Mouse (Mus musculus) heart, embryonic 12.5 days (tissue): ENCODE measurements at regions not wholly inside any gene's neighbourhood (a gene's known extent, or its start where the extent isn't known, plus 50 kb on each side); places are given as distances from the start of the nearest gene placed in this dataset.

Source experiments
- ATAC-seq: fragments of 200-750 bp; cut with Nextera tagmentation; 2 replicates; pipeline ENCODE4 v1.8.0; 2017; ENCODE audit warnings: moderate TSS enrichment, moderate library complexity; ENCODE audit not compliant: insufficient number of reproducible peaks, low FRiP score
- H3K27ac ChIP-seq: fragments of 300-500 bp; sonication (generic); 2 replicates; pipeline ENCODE4 v1.5.1; 2016; ENCODE audit warnings: mild to moderate bottlenecking, moderate library complexity; ENCODE audit not compliant: poor library complexity, severe bottlenecking
- H3K27me3 ChIP-seq: fragments of 300-500 bp; sonication (generic); replicated peaks from 2 replicates; pipeline ENCODE4 v1.6.1; 2016; ENCODE audit warnings: mild to moderate bottlenecking, moderate library complexity
- H3K36me3 ChIP-seq: fragments of 300-500 bp; sonication (generic); 2 replicates; pipeline ENCODE4 v1.6.1; 2016; ENCODE audit warnings: mild to moderate bottlenecking, moderate library complexity
- H3K4me1 ChIP-seq: fragments of 300-500 bp; sonication (generic); replicated peaks from 2 replicates; pipeline ENCODE4 v1.6.1; 2016; ENCODE audit warnings: mild to moderate bottlenecking
- H3K4me2 ChIP-seq: fragments of 300-500 bp; sonication (generic); 2 replicates; pipeline ENCODE4 v1.6.1; 2016; ENCODE audit warnings: mild to moderate bottlenecking, moderate library complexity
- H3K4me3 ChIP-seq: fragments of 300-500 bp; sonication (generic); 2 replicates; pipeline ENCODE4 v1.5.1; 2016; ENCODE audit warnings: mild to moderate bottlenecking
- H3K9ac ChIP-seq: fragments of 300-500 bp; sonication (generic); 2 replicates; pipeline ENCODE4 v1.6.1; 2016; ENCODE audit warnings: mild to moderate bottlenecking, moderate library complexity
- H3K9me3 ChIP-seq: fragments of 300-500 bp; sonication (generic); replicated peaks from 2 replicates; pipeline ENCODE4 v1.6.1; 2016; ENCODE audit warnings: mild to moderate bottlenecking, moderate library complexity
- WGBS: fragments of 180-500 bp; shearing (Covaris S2); methylation state at CpG from one replicate; pipeline ENCODE4 v1.1.7; 2016; 5-methylcytosine and 5-hydroxymethylcytosine counted together

GRCm38 (mm10) chr15:70644447-70645202 is 3189.7 kb upstream of the Gm6569 start:
- H3K36me3 ChIP-seq: no peaks in the 10 kb centered on the region
- ATAC-seq: no peak
- no peak overlapping the region for H3K9ac ChIP-seq
- no peak overlapping the region for H3K4me2 ChIP-seq
- H3K4me3 ChIP-seq: no peak overlapping the region
- no peak overlapping the region for H3K27ac ChIP-seq
- no peaks in the 10 kb centered on the region for H3K27me3 ChIP-seq
- H3K9me3 ChIP-seq: no peaks in the 10 kb centered on the region
- no peaks in the 10 kb centered on the region for H3K4me1 ChIP-seq

- H3K36me3 ChIP-seq: no peaks in the 10 kb centered on the region
- no peak overlapping the region for H3K9ac ChIP-seq
- no peak overlapping the region for H3K4me2 ChIP-seq
- no peaks in the 10 kb centered on the region for H3K9me3 ChIP-seq
- H3K4me1 ChIP-seq: no peaks in the 10 kb centered on the region
- H3K27me3 ChIP-seq: no peaks in the 10 kb centered on the region
- 78% methylated on average over 1 of the region's 1 CpGs for WGBS
- ATAC-seq: no peak
- no peak overlapping the region for H3K4me3 ChIP-seq
- no peak overlapping the region for H3K27ac ChIP-seq
Measured at GRCm38 (mm10) chr15:70675549-70675948, 3158.8 kb upstream of the Gm6569 start.

GRCm38 (mm10) chr15:70704547-70704946 is 3129.8 kb upstream of the Gm6569 start:
- Histone ChIP-seq H3K36me3 (no peaks in the 10 kb centered on the region), H3K27ac (no peak overlapping the region), H3K4me3 (no peak overlapping the region), H3K9ac (no peak overlapping the region), H3K4me2 (no peak overlapping the region), H3K9me3 (no peaks in the 10 kb centered on the region), H3K27me3 (no peaks in the 10 kb centered on the region), H3K4me1 (no peaks in the 10 kb centered on the region)
- WGBS: 78% methylated on average over 2 of the region's 2 CpGs
- no peak for ATAC-seq

GRCm38 (mm10) chr15:70713736-70714135 is 3120.6 kb upstream of the Gm6569 start:
- H3K4me2 ChIP-seq: no peak overlapping the region
- no peak for ATAC-seq
- no peaks in the 10 kb centered on the region for H3K9me3 ChIP-seq
- H3K27ac ChIP-seq: no peak overlapping the region
- H3K36me3 ChIP-seq: no peaks in the 10 kb centered on the region
- H3K27me3 ChIP-seq: no peaks in the 10 kb centered on the region
- no peak overlapping the region for H3K4me3 ChIP-seq
- no peak overlapping the region for H3K9ac ChIP-seq
- H3K4me1 ChIP-seq: no peaks in the 10 kb centered on the region

GRCm38 (mm10) chr15:70727361-70727885 is 3106.9 kb upstream of the Gm6569 start:
- Histone ChIP-seq H3K4me2 (no peak overlapping the region), H3K4me3 (no peak overlapping the region), H3K27me3 (no peaks in the 10 kb centered on the region), H3K4me1 (no peaks in the 10 kb centered on the region), H3K27ac (no peak overlapping the region), H3K9me3 (no peaks in the 10 kb centered on the region), H3K36me3 (no peaks in the 10 kb centered on the region), H3K9ac (no peak overlapping the region)
- WGBS: 80% methylated on average over 1 of the region's 1 CpGs
- no peak for ATAC-seq

GRCm38 (mm10) chr15:70727956-70728355 is 3106.4 kb upstream of the Gm6569 start:
- Histone ChIP-seq H3K36me3 (no peaks in the 10 kb centered on the region), H3K4me2 (no peak overlapping the region), H3K27ac (no peak overlapping the region), H3K9ac (no peak overlapping the region), H3K9me3 (no peaks in the 10 kb centered on the region), H3K27me3 (no peaks in the 10 kb centered on the region), H3K4me3 (no peak overlapping the region), H3K4me1 (no peaks in the 10 kb centered on the region)
- WGBS: 86% methylated on average over 1 of the region's 1 CpGs
- ATAC-seq: no peak

- no peak for ATAC-seq
- H3K4me3 ChIP-seq: no peak overlapping the region
Measured at GRCm38 (mm10) chr15:70744239-70744638, 3090.1 kb upstream of the Gm6569 start.

GRCm38 (mm10) chr15:70764045-70764444 is 3070.3 kb upstream of the Gm6569 start:
- Histone ChIP-seq H3K9me3 (peaks cover 3% of the 10 kb centered on the region; the same call in 1 of the 2 replicates), H3K4me2 (no peak overlapping the region), H3K27me3 (no peaks in the 10 kb centered on the region), H3K9ac (no peak overlapping the region), H3K4me3 (no peak overlapping the region), H3K4me1 (no peaks in the 10 kb centered on the region), H3K27ac (no peak overlapping the region), H3K36me3 (no peaks in the 10 kb centered on the region)
- ATAC-seq: no peak
- 63% methylated on average over 1 of the region's 1 CpGs for WGBS

More at GRCm38 (mm10) chr15:70744239-70744638, 3090.1 kb upstream of the Gm6569 start:
- Histone ChIP-seq H3K9ac (no peak overlapping the region), H3K27ac (no peak overlapping the region), H3K4me2 (no peak overlapping the region), H3K36me3 (no peaks in the 10 kb centered on the region), H3K9me3 (0 out of 2 replicates have a peak, but pooled peaks cover 2% of the 10 kb centered on the region), H3K4me1 (no peaks in the 10 kb centered on the region), H3K27me3 (no peaks in the 10 kb centered on the region)

GRCm38 (mm10) chr15:70764513-70764912 is 3069.8 kb upstream of the Gm6569 start:
- Histone ChIP-seq H3K27me3 (no peaks in the 10 kb centered on the region), H3K4me1 (no peaks in the 10 kb centered on the region), H3K36me3 (no peaks in the 10 kb centered on the region), H3K4me2 (no peak overlapping the region), H3K9me3 (peaks cover 3% of the 10 kb centered on the region; the same call in 1 of the 2 replicates), H3K9ac (no peak overlapping the region), H3K27ac (no peak overlapping the region), H3K4me3 (no peak overlapping the region)
- 48% methylated on average over 1 of the region's 1 CpGs for WGBS
- ATAC-seq: no peak

- no peak overlapping the region for H3K9ac ChIP-seq
- no peaks in the 10 kb centered on the region for H3K27me3 ChIP-seq
- H3K4me3 ChIP-seq: no peak overlapping the region
- ATAC-seq: no peak
- no peak overlapping the region for H3K27ac ChIP-seq
- no peak overlapping the region for H3K4me2 ChIP-seq
- H3K4me1 ChIP-seq: no peaks in the 10 kb centered on the region
- H3K36me3 ChIP-seq: no peaks in the 10 kb centered on the region
- H3K9me3 ChIP-seq: peaks cover 3% of the 10 kb centered on the region; the same call in 1 of the 2 replicates
Measured at GRCm38 (mm10) chr15:70765471-70765870, 3068.9 kb upstream of the Gm6569 start.
